Mouse (Mus musculus) ES-Bruce4 (cell line): ENCODE results near the gene Gk2. TPM values are rescaled to one million over a fixed set of nuclear protein-coding genes. Genes with fewer than 3 reads are reported as not detected.

ENCODE experiments used
- H3K27ac ChIP-seq: 2 replicates; pipeline ENCODE4 v1.5.1; 2012; ENCODE audit warnings: low read length, inconsistent platforms; ENCODE audit not compliant: insufficient read depth
- H3K27me3 ChIP-seq: 2 replicates; pipeline ENCODE4 v1.6.1; 2012; ENCODE audit warnings: mild to moderate bottlenecking, low read length, inconsistent platforms; ENCODE audit not compliant: control insufficient read depth, poor library complexity, insufficient read depth, severe bottlenecking
- H3K36me3 ChIP-seq: 2 replicates; pipeline ENCODE4 v1.6.1; 2012; ENCODE audit warnings: inconsistent platforms, mild to moderate bottlenecking, low read length, moderate library complexity; ENCODE audit not compliant: control insufficient read depth, poor library complexity, insufficient read depth, severe bottlenecking
- H3K4me1 ChIP-seq: one replicate; pipeline ENCODE4 v1.8.1; 2011; ENCODE audit warnings: low read length; ENCODE audit not compliant: control insufficient read depth, insufficient read depth
- H3K4me3 ChIP-seq: 2 replicates; pipeline ENCODE4 v1.5.1; 2011; ENCODE audit warnings: low read depth, mild to moderate bottlenecking, low read length
- H3K9ac ChIP-seq: 2 replicates; pipeline ENCODE4 v1.6.1; 2012; ENCODE audit warnings: low read depth, mild to moderate bottlenecking, inconsistent platforms; ENCODE audit not compliant: poor library complexity, severe bottlenecking
- H3K9me3 ChIP-seq: replicated peaks from 2 replicates; pipeline ENCODE4 v1.6.1; 2012; ENCODE audit warnings: mild to moderate bottlenecking, low read length, inconsistent platforms; ENCODE audit not compliant: control insufficient read depth, poor library complexity, insufficient read depth, severe bottlenecking
- CTCF ChIP-seq: IDR thresholded peaks from one replicate; pipeline ENCODE4 v1.8.1; 2011; ENCODE audit warnings: low read depth, low read length
- EP300 ChIP-seq: IDR thresholded peaks from 2 replicates; pipeline ENCODE4 v1.6.1; 2011; ENCODE audit warnings: low read depth, low read length; ENCODE audit not compliant: insufficient read depth
- POLR2A ChIP-seq: IDR thresholded peaks from one replicate; pipeline ENCODE4 v1.8.1; 2011; ENCODE audit warnings: low read length; ENCODE audit not compliant: insufficient read depth
- polyA plus RNA-seq: library from polyadenylated mRNA; stranded (reverse); fragments of >200 nt; gene quantifications from 2 replicates; pipeline ENCODE4 v1.2.4, GENCODE M21; 2011; ENCODE audit warnings: low read depth; ENCODE audit not compliant: missing spikeins, insufficient read depth, insufficient read length

The Gk2 gene
- not detected in 2 replicates for polyA plus RNA-seq

DNA sequence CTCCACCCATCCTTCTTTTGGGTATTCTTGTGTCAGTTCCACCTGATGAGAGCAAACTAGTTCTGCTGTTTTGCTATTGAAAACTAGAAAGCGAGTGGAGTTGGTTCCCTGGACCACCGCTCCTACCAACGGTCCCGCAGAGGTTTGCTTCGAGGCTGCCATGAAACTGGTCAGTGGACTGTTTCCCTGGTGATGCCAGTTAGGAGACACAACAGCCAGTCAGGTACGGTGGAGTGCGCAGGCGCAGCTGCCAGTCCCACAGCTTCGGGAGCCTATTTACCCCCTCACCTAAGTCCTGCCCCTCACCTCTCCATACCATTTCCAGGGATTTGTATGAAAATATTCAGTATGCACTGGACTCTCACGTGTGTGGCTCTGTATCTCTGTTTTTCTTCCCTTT, at the start of gene Gk2:
TSS of gene Gk2 (minus strand) at position 206 of the 400 bp plus-strand sequence.
- no peaks in the 10 kb centered on the region for H3K36me3 ChIP-seq
- H3K9me3 ChIP-seq = no peaks in the 10 kb centered on the region
- no peak within 1 kb of the TSS for H3K27ac ChIP-seq
- H3K27me3 ChIP-seq = no peaks in the 10 kb centered on the region
- no peak within 1 kb of the TSS for H3K4me3 ChIP-seq
- TF ChIP-seq CTCF (no peak), EP300 (no peak), POLR2A (no peak)
- no peak within 1 kb of the TSS for H3K9ac ChIP-seq
- no peaks in the 10 kb centered on the region for H3K4me1 ChIP-seq

DNA sequence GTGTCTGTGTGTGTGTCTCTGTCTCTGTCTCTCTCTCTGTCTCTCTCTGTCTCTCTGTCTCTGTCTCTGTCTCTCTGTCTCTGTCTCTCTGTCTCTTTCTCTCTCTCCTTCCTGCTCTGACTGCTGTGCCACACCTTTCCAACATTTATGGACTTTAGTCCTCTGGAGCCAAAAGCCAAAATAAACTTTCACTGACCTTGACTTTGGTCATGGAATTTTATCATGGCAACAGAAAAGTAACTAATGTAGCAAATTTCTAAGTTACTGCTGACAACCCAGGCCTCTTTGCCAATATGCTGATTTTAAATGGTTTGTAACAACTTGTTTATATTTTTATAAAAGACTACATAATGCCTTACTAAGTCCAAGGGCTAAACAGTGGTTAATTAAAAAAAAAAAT, 41.2 kb upstream of the Gk2 start:
- Histone ChIP-seq H3K36me3 (no peaks in the 10 kb centered on the region), H3K9me3 (no peaks in the 10 kb centered on the region), H3K9ac (no peak overlapping the region), H3K4me1 (no peaks in the 10 kb centered on the region), H3K27ac (no peak overlapping the region), H3K4me3 (no peak overlapping the region), H3K27me3 (no peaks in the 10 kb centered on the region)
- no peak for TF ChIP-seq POLR2A
- TF ChIP-seq CTCF = no peak

DNA sequence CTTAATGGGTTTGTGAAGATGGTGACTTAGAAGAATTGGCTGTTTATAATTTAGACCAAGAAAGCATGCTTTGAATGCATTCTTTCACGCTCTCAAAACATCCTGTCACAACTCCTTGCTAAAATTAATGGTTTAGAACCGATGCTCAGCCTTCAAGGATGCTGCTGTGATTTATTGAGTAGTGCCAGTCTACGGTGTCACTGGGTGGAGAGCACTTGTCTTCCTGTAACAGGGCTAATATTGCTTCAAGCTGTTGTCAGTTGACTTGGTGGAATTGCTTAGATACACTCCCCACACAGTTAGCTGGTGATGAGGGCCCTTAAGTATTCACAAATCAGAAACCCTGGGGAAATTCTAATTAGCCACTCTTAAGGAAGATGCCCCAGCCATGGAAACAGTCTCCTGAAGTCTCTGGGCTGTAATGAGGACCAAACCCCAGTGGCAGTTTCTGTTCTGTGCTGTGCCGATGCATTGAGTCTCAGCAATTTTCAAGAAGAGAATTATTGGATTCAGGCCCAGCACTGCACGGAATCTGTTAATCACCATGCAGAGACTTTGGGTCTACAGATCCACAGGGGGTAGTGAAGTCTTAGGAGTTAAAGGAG, 38.8 kb upstream of the Gk2 start:
- Histone ChIP-seq H3K36me3 (no peaks in the 10 kb centered on the region), H3K4me3 (no peak overlapping the region), H3K27me3 (no peaks in the 10 kb centered on the region), H3K9ac (no peak overlapping the region), H3K9me3 (no peaks in the 10 kb centered on the region), H3K27ac (no peak overlapping the region), H3K4me1 (no peaks in the 10 kb centered on the region)
- no peak for TF ChIP-seq POLR2A
- TF ChIP-seq CTCF = no peak
- no peak for TF ChIP-seq EP300

DNA sequence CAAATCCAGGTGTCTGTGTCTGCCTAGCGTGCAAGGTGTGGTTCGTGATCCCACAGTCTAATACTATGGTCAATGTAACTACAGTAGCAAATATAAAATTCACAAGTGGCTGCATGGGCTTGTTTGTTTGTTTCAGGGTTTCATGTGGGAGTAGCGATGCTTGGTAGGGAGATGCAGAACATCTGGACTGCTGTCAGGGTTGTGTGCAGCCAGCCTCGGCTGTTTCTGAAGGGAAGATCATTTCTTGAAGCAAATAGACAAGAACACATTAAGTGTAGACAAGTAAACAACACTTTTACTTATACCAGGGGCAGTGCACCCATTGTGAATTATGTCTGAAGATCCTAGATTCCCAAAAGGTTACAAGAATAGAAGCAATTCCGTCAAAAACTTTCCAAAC, 36.6 kb upstream of the Gk2 start:
- Histone ChIP-seq H3K9ac (no peak overlapping the region), H3K27ac (no peak overlapping the region), H3K4me3 (no peak overlapping the region), H3K27me3 (no peaks in the 10 kb centered on the region), H3K36me3 (no peaks in the 10 kb centered on the region), H3K9me3 (no peaks in the 10 kb centered on the region), H3K4me1 (no peaks in the 10 kb centered on the region)
- no peak for TF ChIP-seq EP300

DNA sequence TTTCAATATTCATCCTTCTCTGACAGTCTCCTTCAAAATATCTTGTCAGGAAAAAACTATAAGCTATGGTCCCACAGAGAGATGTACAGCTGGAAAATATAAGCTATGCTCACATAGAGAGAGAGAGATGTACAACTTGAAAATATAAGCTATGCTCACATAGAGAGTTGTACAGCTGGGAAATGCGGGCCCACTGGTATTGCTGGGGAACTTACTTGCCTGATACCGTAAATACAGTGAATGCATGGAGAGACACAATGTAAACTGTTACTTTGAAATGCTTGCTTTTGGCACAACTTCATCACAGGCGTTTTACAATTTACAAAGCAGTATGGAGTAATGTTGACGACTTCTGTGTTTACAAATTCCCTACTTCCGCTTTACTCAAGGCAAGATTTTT, 29.3 kb upstream of the Gk2 start:
- H3K9ac ChIP-seq = no peak overlapping the region
- no peaks in the 10 kb centered on the region for H3K9me3 ChIP-seq
- no peak overlapping the region for H3K4me3 ChIP-seq
- no peaks in the 10 kb centered on the region for H3K27me3 ChIP-seq
- no peaks in the 10 kb centered on the region for H3K4me1 ChIP-seq
- no peaks in the 10 kb centered on the region for H3K36me3 ChIP-seq
- no peak overlapping the region for H3K27ac ChIP-seq
- TF ChIP-seq EP300 (no peak), POLR2A (no peak), CTCF (no peak)

DNA sequence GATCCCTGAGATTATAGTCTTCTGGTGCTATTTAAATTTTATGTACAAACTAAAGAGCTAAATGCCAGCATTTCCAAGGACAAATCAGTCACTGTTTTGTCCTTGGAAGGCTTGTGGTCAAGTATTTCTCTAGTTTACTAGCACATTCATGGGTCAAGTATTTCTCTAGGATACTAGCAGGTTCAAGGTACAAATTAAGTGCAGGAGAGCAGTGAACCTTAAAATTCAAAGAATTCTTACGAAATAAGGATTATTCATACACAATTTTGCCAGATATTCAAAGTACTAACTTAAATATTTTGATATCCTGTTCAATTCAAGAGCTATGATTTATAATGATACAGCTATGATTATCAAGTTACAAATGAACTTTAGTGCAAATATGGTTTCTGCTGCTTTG, 23.2 kb upstream of the Gk2 start:
- no peaks in the 10 kb centered on the region; the same call in 1 of the 2 replicates for H3K36me3 ChIP-seq
- no peak overlapping the region for H3K4me3 ChIP-seq
- no peaks in the 10 kb centered on the region for H3K4me1 ChIP-seq
- TF ChIP-seq CTCF (no peak), POLR2A (no peak), EP300 (no peak)
- no peaks in the 10 kb centered on the region for H3K27me3 ChIP-seq
- H3K27ac ChIP-seq = no peak overlapping the region
- H3K9me3 ChIP-seq = no peaks in the 10 kb centered on the region
- no peak overlapping the region for H3K9ac ChIP-seq
